In the genomic region with DNA sequence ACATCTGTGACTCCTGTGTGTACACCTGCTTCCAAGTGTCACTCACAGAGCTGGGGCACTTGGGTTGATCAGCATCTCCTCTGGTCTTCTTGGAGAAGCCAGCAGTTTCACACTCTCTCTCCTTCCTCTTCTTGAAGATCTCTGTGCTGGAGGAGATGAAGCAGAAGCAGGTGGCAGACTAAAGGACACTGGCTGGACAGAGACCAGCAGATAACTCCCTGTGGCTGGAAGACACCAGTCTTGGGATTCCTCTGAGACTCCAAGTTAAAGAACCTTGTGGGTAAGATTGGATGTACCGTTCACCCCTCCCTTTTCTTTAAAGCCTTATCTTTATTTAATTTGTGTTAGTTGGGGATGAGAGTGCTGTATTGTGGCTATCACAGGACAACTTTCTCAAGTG, we compare ENCODE assay signal across 18 mouse cellular contexts. TPM values are rescaled to one million over a fixed set of nuclear protein-coding genes. Genes with fewer than 3 reads are reported as not detected.
A peak's percentile ranks its signal among the peaks of the same experiment; 100 is the strongest.
DNase-seq lines count a peak whose midpoint lies in the region; ATAC-seq and TF ChIP-seq lines count a peak whose summit lies in the region.
"Had no signal": no experiment of that assay in that cellular context is flagged by ENCODE, and none has a peak within 500 bp of the region (broad histone marks: within the 10 kb centered on the region; RNA-seq: fewer than 3 reads in every experiment).

No protein-coding gene starts in this region.

- H3K27ac ChIP-seq in midbrain, embryonic 11.5 days (ENCODE audit: low read depth, low read length), result no peak overlapping the region
- H3K27ac ChIP-seq in midbrain, embryonic 15.5 days, result no peak overlapping the region
- peak overlapping the region; percentile 78 for H3K27ac ChIP-seq in liver, embryonic 14.5 days
- peak overlapping the region; percentile 49; the same call in 1 of the 2 replicates for H3K27ac ChIP-seq in stomach, embryonic 16.5 days (ENCODE audit: low read length)
- H3K27ac ChIP-seq: kidney, postnatal 0 days; limb, embryonic 13.5 days had no signal

- no peaks in the 10 kb centered on the region for H3K9me3 ChIP-seq in midbrain, embryonic 11.5 days (ENCODE audit: control insufficient read depth, low read length)
- no peaks in the 10 kb centered on the region for H3K9me3 ChIP-seq in midbrain, embryonic 15.5 days
- H3K9me3 ChIP-seq in liver, embryonic 14.5 days (ENCODE audit: control insufficient read depth, low read length), result no peaks in the 10 kb centered on the region
- no peaks in the 10 kb centered on the region for H3K9me3 ChIP-seq in stomach, embryonic 16.5 days (replicated peaks; ENCODE audit: control insufficient read depth, low read length)
- H3K9me3 ChIP-seq: forebrain, embryonic 13.5 days; limb, embryonic 13.5 days had no signal

- peak; percentile 17; the same call in 1 of the 2 replicates for TF ChIP-seq EP300 in liver, embryonic 14.5 days (IDR thresholded peaks at IDR 0.05; ENCODE audit: low read depth)

- peak; percentile 6 for DNase-seq in midbrain, embryonic 11.5 days (ENCODE audit: low spot score, missing footprints)
- DNase-seq in c-Kit-positive CD71-positive TER-119-positive erythroid progenitor cells, embryonic 14.5 days (ENCODE audit: low spot score), result peak; percentile 41
- DNase-seq in liver, embryonic 14.5 days (ENCODE audit: low read depth in 3 of 3, low spot score in 3 of 3), result peak in 1 of 3 experiments; percentile 45
- DNase-seq in spleen, adult 18-20 months, result no peak
- DNase-seq: cerebellum, adult 8-10 months; gastrocnemius, postnatal 25 days; heart, postnatal 36 days; right cerebral cortex, postnatal 14 days had no signal

- ATAC-seq in midbrain, embryonic 11.5 days (ENCODE audit: low FRiP score), result no peak
- no peak for ATAC-seq in midbrain, embryonic 15.5 days (replicated peaks)
- peak; percentile 11; the same call in 1 of the 2 replicates for ATAC-seq in liver, embryonic 14.5 days (ENCODE audit: insufficient read depth)
- no peak for ATAC-seq in stomach, embryonic 16.5 days (ENCODE audit: insufficient read depth, low FRiP score)
- no peak for ATAC-seq in CD4-positive, CD25-positive, alpha-beta regulatory T cell, adult 4 months
- ATAC-seq: forebrain, embryonic 13.5 days; inflammation-experienced regulatory T-cells, adult 6 months had no signal

- H3K4me1 ChIP-seq in midbrain, embryonic 11.5 days (ENCODE audit: control insufficient read depth, insufficient read depth, low read length), result no peaks in the 10 kb centered on the region
- no peaks in the 10 kb centered on the region for H3K4me1 ChIP-seq in midbrain, embryonic 15.5 days
- peaks cover 53 to 64% of the 10 kb centered on the region in 2 experiments for H3K4me1 ChIP-seq in liver, embryonic 14.5 days (replicated peaks; ENCODE audit: control insufficient read depth in 2 of 2, insufficient read depth in 2 of 2, low read length in 1 of 2)
- peaks cover 19% of the 10 kb centered on the region for H3K4me1 ChIP-seq in stomach, embryonic 16.5 days (ENCODE audit: control insufficient read depth, insufficient read depth, low read length)

- H3K27me3 ChIP-seq in midbrain, embryonic 11.5 days (ENCODE audit: control insufficient read depth, insufficient read depth, low read length), result no peaks in the 10 kb centered on the region
- no peaks in the 10 kb centered on the region for H3K27me3 ChIP-seq in midbrain, embryonic 15.5 days (replicated peaks)
- no peaks in the 10 kb centered on the region for H3K27me3 ChIP-seq in liver, embryonic 14.5 days (ENCODE audit: control insufficient read depth, insufficient read depth, low read length)
- no peaks in the 10 kb centered on the region for H3K27me3 ChIP-seq in stomach, embryonic 16.5 days (ENCODE audit: control insufficient read depth, insufficient read depth, low read length)
- H3K27me3 ChIP-seq: forebrain, embryonic 13.5 days had no signal

- H3K4me2 ChIP-seq in midbrain, embryonic 11.5 days, result no peak overlapping the region
- no peak overlapping the region for H3K4me2 ChIP-seq in midbrain, embryonic 15.5 days
- peak overlapping the region; percentile 55 for H3K4me2 ChIP-seq in liver, embryonic 14.5 days (ENCODE audit: low read depth)
- no peak overlapping the region for H3K4me2 ChIP-seq in stomach, embryonic 16.5 days (ENCODE audit: low read depth, low read length)
- H3K4me2 ChIP-seq: forebrain, embryonic 13.5 days; limb, embryonic 13.5 days had no signal

- WGBS in midbrain, embryonic 11.5 days, result 95% methylated on average over 1 of the region's 1 CpGs
- WGBS in midbrain, embryonic 15.5 days, result 94% methylated on average over 1 of the region's 1 CpGs
- 8% methylated on average over 1 of the region's 1 CpGs for WGBS in liver, embryonic 14.5 days (ENCODE audit: insufficient replicate concordance)
- 96% methylated on average over 1 of the region's 1 CpGs for WGBS in stomach, embryonic 16.5 days

- no peak for TF ChIP-seq CTCF in liver, embryonic 14.5 days (IDR thresholded peaks at IDR 0.05; ENCODE audit: low read depth)

- H3K9ac ChIP-seq in midbrain, embryonic 11.5 days (ENCODE audit: low read length), result no peak overlapping the region
- H3K9ac ChIP-seq in midbrain, embryonic 15.5 days, result no peak overlapping the region
- peak overlapping the region; percentile 34 for H3K9ac ChIP-seq in liver, embryonic 14.5 days (replicated peaks)
- H3K9ac ChIP-seq in stomach, embryonic 16.5 days (ENCODE audit: low read length), result no peak overlapping the region
- H3K9ac ChIP-seq: forebrain, embryonic 13.5 days; limb, embryonic 13.5 days had no signal

- H3K4me3 ChIP-seq in midbrain, embryonic 11.5 days (ENCODE audit: low read depth, low read length), result no peak overlapping the region
- no peak overlapping the region for H3K4me3 ChIP-seq in midbrain, embryonic 15.5 days
- H3K4me3 ChIP-seq in liver, embryonic 14.5 days (ENCODE audit: insufficient read depth in 1 of 2, low read depth in 2 of 2, low read length in 2 of 2), result peak overlapping the region in 1 of 2 experiments; percentile 12; a peak in 2 of 4 replicates
- H3K4me3 ChIP-seq in stomach, embryonic 16.5 days (replicated peaks; ENCODE audit: low read length), result no peak overlapping the region
- H3K4me3 ChIP-seq: forebrain, embryonic 13.5 days; limb, embryonic 13.5 days had no signal

- H3K36me3 ChIP-seq in midbrain, embryonic 11.5 days (ENCODE audit: control insufficient read depth, insufficient read depth, low read length), result peaks cover 2% of the 10 kb centered on the region; the same call in 1 of the 2 replicates
- no peaks in the 10 kb centered on the region for H3K36me3 ChIP-seq in midbrain, embryonic 15.5 days (replicated peaks)
- peaks cover 52% of the 10 kb centered on the region for H3K36me3 ChIP-seq in liver, embryonic 14.5 days (replicated peaks; ENCODE audit: control insufficient read depth, insufficient read depth, low read depth)
- no peaks in the 10 kb centered on the region; the same call in 1 of the 2 replicates for H3K36me3 ChIP-seq in stomach, embryonic 16.5 days (ENCODE audit: control insufficient read depth, insufficient read depth, low read length)

RNA-seq across cellular contexts. Expression of a gene that starts 9.1 kb away (rescaled TPM):
- 17.9 and 22.3 TPM in 2 replicates for polyA plus RNA-seq in midbrain, embryonic 11.5 days (2014; fragmentation: Nextera tagmentation; extraction: Ambion mirVana)
- polyA plus RNA-seq in midbrain, embryonic 15.5 days (2015; fragmentation: Nextera tagmentation; extraction: Ambion mirVana), result 25.9 and 27.5 TPM in 2 replicates
- polyA plus RNA-seq in liver, embryonic 14.5 days (2012; rRNA removed), result 29.1 and 34.8 TPM in 2 replicates
- 21.3 and 24.7 TPM in 2 replicates for polyA plus RNA-seq in liver, embryonic 14.5 days (2014; fragmentation: Nextera tagmentation; extraction: Ambion mirVana)
- 42.4 and 42.5 TPM in 2 replicates for polyA plus RNA-seq in stomach, embryonic 16.5 days (2015; fragmentation: Nextera tagmentation; extraction: Ambion mirVana)
- polyA plus RNA-seq in CD4-positive, CD25-positive, alpha-beta regulatory T cell, adult 4 months (2017; shearing (Covaris generic)), result 10 to 100 TPM; 43.4 to 47.5 TPM

RNA-seq across cellular contexts. Expression of a gene that starts 20.2 kb away (rescaled TPM):
- 2.5 and 3.7 TPM in 2 replicates for polyA plus RNA-seq in midbrain, embryonic 11.5 days (2014; fragmentation: Nextera tagmentation; extraction: Ambion mirVana)
- 5.6 and 6.5 TPM in 2 replicates for polyA plus RNA-seq in midbrain, embryonic 15.5 days (2015; fragmentation: Nextera tagmentation; extraction: Ambion mirVana)
- polyA plus RNA-seq in liver, embryonic 14.5 days (2012; rRNA removed), result 3.6 and 5.6 TPM in 2 replicates
- polyA plus RNA-seq in liver, embryonic 14.5 days (2014; fragmentation: Nextera tagmentation; extraction: Ambion mirVana), result 4.2 and 5.0 TPM in 2 replicates
- 11.8 and 12.9 TPM in 2 replicates for polyA plus RNA-seq in stomach, embryonic 16.5 days (2015; fragmentation: Nextera tagmentation; extraction: Ambion mirVana)
- 10 to 100 TPM; 13.5 to 15.8 TPM for polyA plus RNA-seq in CD4-positive, CD25-positive, alpha-beta regulatory T cell, adult 4 months (2017; shearing (Covaris generic))

RNA-seq across cellular contexts. Expression of a gene that starts 36.1 kb away (rescaled TPM):
- not detected in 2 replicates for polyA plus RNA-seq in midbrain, embryonic 11.5 days (2014; fragmentation: Nextera tagmentation; extraction: Ambion mirVana)
- polyA plus RNA-seq in midbrain, embryonic 15.5 days (2015; fragmentation: Nextera tagmentation; extraction: Ambion mirVana), result 0.17 TPM in 1 of 2 replicates, not detected in the other
- polyA plus RNA-seq in liver, embryonic 14.5 days (2012; rRNA removed), result 0.01 TPM in 1 of 2 replicates, not detected in the other
- 0.05 TPM in 1 of 2 replicates, not detected in the other for polyA plus RNA-seq in liver, embryonic 14.5 days (2014; fragmentation: Nextera tagmentation; extraction: Ambion mirVana)
- not detected in 2 replicates for polyA plus RNA-seq in stomach, embryonic 16.5 days (2015; fragmentation: Nextera tagmentation; extraction: Ambion mirVana)
- not detected for polyA plus RNA-seq in CD4-positive, CD25-positive, alpha-beta regulatory T cell, adult 4 months (2017; shearing (Covaris generic))
- polyA plus RNA-seq: embryonic facial prominence, embryonic 11.5 days; forebrain, embryonic 13.5 days; inflammation-experienced regulatory T-cells, adult 6 months; limb, embryonic 13.5 days; stomach, embryonic 14.5 days; urinary bladder, adult 2 months had no signal

RNA-seq across cellular contexts. Expression of a gene that starts 42.4 kb away (rescaled TPM):
- 0.33 TPM in 1 of 2 replicates, not detected in the other for polyA plus RNA-seq in midbrain, embryonic 11.5 days (2014; fragmentation: Nextera tagmentation; extraction: Ambion mirVana)
- 0.27 and 0.28 TPM in 2 replicates for polyA plus RNA-seq in midbrain, embryonic 15.5 days (2015; fragmentation: Nextera tagmentation; extraction: Ambion mirVana)
- not detected in 2 replicates for polyA plus RNA-seq in liver, embryonic 14.5 days (2012; rRNA removed)
- polyA plus RNA-seq in liver, embryonic 14.5 days (2014; fragmentation: Nextera tagmentation; extraction: Ambion mirVana), result not detected in 2 replicates
- not detected in 2 replicates for polyA plus RNA-seq in stomach, embryonic 16.5 days (2015; fragmentation: Nextera tagmentation; extraction: Ambion mirVana)
- polyA plus RNA-seq in CD4-positive, CD25-positive, alpha-beta regulatory T cell, adult 4 months (2017; shearing (Covaris generic)), result not detected
- polyA plus RNA-seq: embryonic facial prominence, embryonic 11.5 days; forebrain, embryonic 13.5 days; inflammation-experienced regulatory T-cells, adult 6 months; kidney, postnatal 0 days; limb, embryonic 13.5 days; stomach, embryonic 14.5 days; urinary bladder, adult 2 months had no signal

Comparison
In these comparisons a context has a peak if more than half of its experiments do, and no peak if none do; other contexts are left out.
1. DNase-seq: peak in midbrain, embryonic 11.5 days (single experiment) and c-Kit-positive CD71-positive TER-119-positive erythroid progenitor cells, embryonic 14.5 days (single experiment); none in spleen, adult 18-20 months (0 of 2).
2. H3K27ac ChIP-seq: peak in liver, embryonic 14.5 days (single experiment) and stomach, embryonic 16.5 days (single experiment); none in midbrain, embryonic 11.5 days (single experiment) and midbrain, embryonic 15.5 days (single experiment).